Mouse (Mus musculus): Measurements from ENCODE around the gene Dync1i1.

Gene Dync1i1

DNA sequence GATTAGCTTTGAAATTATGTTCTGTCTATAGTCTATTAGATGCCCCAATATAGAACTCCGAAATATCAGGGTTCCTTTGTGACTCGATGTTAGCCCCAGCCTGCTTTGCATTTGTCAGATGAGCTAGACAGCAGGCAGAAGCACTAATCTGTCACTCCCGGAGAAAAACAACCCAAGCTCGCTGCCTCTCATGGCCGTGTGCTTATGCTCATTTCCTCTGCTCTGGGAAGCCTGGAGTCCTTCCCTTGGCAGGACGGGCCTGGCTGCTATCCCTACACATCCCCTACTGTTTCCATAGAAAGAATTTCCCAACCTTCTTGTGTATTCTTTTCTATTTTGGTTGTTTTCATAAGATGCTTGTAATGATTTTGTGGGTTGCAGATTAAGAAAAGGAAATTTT is 130.1 kb downstream of the Dync1i1 start:
- DNase-seq (ENCODE audit: low spot score in 2 of 2): no peak

- no peak for DNase-seq (ENCODE audit: low spot score in 2 of 2)
Measured at GRCm38 (mm10) chr6:5858371-5858770, 132.9 kb downstream of the Dync1i1 start.

DNA sequence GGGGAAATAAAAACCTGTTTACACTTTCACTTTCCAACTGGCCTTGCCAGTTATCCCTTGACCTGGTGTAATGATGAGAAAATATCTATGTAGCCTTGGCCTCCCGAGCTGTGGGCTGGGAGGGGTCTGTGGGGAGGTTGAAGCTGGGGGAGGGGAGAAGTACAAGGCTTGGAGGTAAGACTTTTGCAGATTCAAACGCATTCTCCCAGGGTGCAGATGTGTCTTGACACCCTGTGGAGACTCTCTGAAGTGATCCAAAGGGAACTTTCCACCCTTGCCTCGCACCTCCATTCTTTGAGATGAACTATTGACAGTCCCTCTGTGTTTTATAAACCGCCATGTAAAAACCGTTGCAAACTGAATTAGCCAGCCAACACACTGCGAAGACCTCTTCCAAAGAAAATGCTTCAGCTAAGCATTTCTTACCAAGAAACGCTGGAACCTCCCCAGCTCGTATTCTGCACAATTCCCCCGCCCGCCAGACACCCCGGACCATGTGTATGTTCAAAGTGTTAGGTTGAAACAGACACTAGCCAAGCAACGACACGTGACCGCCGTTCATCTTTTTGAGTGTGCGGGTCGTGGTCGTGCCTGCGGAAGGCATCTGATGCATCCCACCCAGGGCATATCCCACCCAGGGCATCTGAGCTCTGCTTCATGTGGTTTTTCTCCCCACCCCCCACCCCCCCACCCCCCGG is 133.6 kb downstream of the Dync1i1 start:
- DNase-seq (ENCODE audit: low spot score in 2 of 2): no peak

DNA sequence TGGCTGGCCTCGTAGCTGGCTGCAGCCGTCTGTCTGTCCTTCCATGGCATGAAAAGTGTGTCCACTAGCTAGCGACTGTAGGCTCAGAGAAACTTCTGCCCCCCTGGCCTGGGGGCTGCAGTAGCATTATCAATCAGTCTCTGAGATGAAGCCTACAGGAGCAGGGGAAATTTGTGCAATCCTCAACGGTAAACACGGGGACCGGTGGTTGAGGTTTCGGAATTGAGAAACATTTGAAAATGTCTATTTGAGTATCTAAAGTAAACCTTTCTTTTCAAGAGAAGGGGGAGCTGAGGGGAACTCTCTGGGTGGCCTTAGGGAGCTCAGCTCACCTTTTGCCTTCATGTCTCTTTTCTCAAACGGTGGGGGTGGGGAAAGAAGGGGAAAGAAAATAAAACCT is 134.2 kb downstream of the Dync1i1 start:
- DNase-seq (ENCODE audit: low spot score in 2 of 2): no peak

GRCm38 (mm10) chr6:5866091-5866490 is 140.7 kb downstream of the Dync1i1 start:
- DNase-seq (ENCODE audit: low spot score in 2 of 2): no peak

DNA sequence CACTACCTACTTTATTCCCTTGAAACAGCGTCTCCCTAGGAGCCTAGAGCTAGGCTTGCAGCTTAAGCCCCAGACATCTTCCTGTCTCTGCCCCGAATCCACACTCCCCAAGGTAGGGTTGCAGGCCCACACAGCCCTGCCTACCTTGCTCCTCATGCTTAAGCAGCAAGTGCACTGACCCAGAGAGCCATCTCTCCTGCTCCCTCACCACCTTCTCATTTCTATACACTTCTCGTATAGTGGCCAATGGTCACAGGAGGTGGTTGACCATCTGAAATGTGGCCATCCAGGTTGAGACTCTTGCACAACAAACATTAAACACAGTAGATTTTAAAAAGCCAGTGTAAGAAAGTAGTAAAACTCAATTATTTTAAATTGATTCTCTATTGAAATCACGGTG is 141.8 kb downstream of the Dync1i1 start:
- no peak for DNase-seq (ENCODE audit: low spot score in 2 of 2)

DNA sequence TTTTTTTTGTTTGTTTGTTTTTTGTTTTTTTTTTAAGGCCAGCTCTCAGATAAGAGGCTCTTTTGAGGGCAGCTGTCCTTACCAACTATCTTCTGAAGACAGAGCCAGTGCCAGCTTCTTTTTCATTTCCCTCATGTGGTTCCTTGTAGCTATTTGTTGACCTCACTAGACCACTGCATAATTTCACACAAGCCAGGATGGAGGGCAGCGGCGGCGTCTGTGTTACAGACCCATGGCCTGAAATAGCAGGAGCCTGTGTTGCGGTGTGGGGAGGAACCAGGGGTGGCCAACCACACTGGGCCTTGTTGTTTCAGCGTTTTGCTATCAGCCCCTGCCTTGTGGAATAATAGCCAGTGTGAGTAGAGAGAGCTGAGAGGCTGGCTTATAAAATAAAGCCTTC is 145.6 kb downstream of the Dync1i1 start:
- DNase-seq (ENCODE audit: low spot score in 2 of 2): no peak

- DNase-seq (ENCODE audit: low spot score in 2 of 2): no peak
Measured at GRCm38 (mm10) chr6:5871581-5872298, 146.3 kb downstream of the Dync1i1 start.

GRCm38 (mm10) chr6:5889341-5889740 is 163.9 kb downstream of the Dync1i1 start:
- no peak for DNase-seq (ENCODE audit: low spot score in 2 of 2)

- DNase-seq (ENCODE audit: low spot score in 2 of 2): no peak
Measured at GRCm38 (mm10) chr6:5911295-5911694, 185.9 kb downstream of the Dync1i1 start.

- no peak for DNase-seq (ENCODE audit: low spot score in 2 of 2)
Measured at GRCm38 (mm10) chr6:5915028-5915427, 189.6 kb downstream of the Dync1i1 start.

GRCm38 (mm10) chr6:5920670-5921069 is 195.2 kb downstream of the Dync1i1 start:
- DNase-seq (ENCODE audit: low spot score in 2 of 2): no peak

DNA sequence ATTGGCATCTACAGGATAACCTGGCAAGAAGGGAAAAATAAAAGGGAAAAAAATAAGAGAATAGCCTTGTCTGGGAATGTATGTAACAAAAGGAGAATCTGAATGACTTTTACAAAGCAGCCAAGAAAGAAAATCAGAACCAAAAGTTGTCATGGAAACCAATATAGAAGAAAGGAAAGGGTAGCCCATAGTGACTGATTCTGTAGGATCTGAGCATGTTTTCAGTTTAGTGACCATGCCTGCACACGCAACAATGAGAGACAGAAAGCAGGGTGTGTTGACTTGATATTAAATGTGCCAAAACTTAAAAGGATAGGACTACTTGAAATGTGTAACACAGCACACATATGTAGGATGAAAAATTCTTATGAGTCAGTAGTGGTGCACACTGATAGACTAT is 197.2 kb downstream of the Dync1i1 start:
- DNase-seq (ENCODE audit: low spot score in 2 of 2): no peak

DNA sequence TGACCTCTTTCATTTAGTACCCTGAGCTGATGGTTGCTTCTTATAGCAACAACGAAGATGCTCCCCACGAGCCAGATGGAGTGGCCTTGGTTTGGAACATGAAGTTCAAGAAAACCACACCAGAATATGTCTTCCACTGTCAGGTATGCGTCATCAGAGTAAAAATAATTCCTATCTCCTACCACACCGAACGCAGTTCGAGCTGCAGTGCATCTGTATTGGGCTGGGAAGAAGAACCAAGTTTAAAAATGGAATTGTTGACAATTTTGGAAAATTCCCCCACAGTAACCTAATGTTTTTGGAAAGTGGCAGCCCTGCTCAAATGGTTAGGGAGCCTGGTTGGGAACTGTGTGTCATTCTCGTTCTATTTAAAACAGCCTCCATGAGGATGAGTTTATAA is 197.7 kb downstream of the Dync1i1 start:
- no peak for DNase-seq (ENCODE audit: low spot score in 2 of 2)

GRCm38 (mm10) chr6:5930140-5930539 is 204.7 kb downstream of the Dync1i1 start:
- no peak for DNase-seq (ENCODE audit: low spot score in 2 of 2)

- DNase-seq (ENCODE audit: low spot score in 2 of 2): no peak
Measured at GRCm38 (mm10) chr6:5935587-5936353, 210.3 kb downstream of the Dync1i1 start.

- no peak for DNase-seq (ENCODE audit: low spot score in 2 of 2)
Measured at GRCm38 (mm10) chr6:5949812-5950392, 224.5 kb downstream of the Dync1i1 start.

- no peak for DNase-seq (ENCODE audit: low spot score in 2 of 2)
Measured at GRCm38 (mm10) chr6:5956316-5956913, 231.0 kb downstream of the Dync1i1 start.

DNA sequence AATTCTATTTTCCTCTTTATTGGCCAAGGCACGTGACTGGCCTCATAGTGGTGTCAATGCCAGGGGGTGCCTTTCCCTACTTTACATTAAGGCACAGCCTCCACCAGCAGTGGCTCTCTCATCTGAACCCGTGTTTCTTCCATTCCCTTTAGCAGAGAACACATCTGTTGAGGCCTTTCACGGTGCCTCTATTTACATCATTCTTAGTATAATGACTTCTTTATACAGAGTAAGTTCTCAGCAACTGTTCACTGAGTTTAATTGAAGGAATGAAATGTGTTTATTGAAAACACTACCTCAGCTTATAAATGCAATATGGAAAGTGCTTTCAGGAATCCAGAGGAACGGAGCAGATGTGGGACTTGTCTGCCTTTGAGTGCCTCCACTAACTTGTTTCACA is 235.3 kb downstream of the Dync1i1 start:
- no peak for DNase-seq (ENCODE audit: low spot score in 2 of 2)

GRCm38 (mm10) chr6:5961960-5962359 is 236.5 kb downstream of the Dync1i1 start:
- DNase-seq (ENCODE audit: low spot score in 2 of 2): no peak

GRCm38 (mm10) chr6:5966376-5966775 is 240.9 kb downstream of the Dync1i1 start:
- DNase-seq (ENCODE audit: low spot score in 2 of 2): no peak

Measured in thymus, postnatal 10 days (tissue).